ENCODE assay signal across 9 mouse cellular contexts in genomic region chr15:82231591-82232378, GRCm38 (mm10). TPM values are rescaled to one million over a fixed set of nuclear protein-coding genes. Genes with fewer than 3 reads are reported as not detected.
A peak's percentile ranks its signal among the peaks of the same experiment; 100 is the strongest.
DNase-seq lines count a peak whose midpoint lies in the region.
"Had no signal": no experiment of that assay in that cellular context is flagged by ENCODE, and none has a peak within 500 bp of the region (broad histone marks: within the 10 kb centered on the region; RNA-seq: fewer than 3 reads in every experiment).

No protein-coding gene starts in this region.

- intact Hi-C loops in heart, postnatal 14 days (cut with DNase I), result no loop called here

- DNase-seq in heart, postnatal 14 days, result peak; percentile 41 to 52
- DNase-seq in heart, adult 9 months (ENCODE audit: low spot score in 2 of 2), result no peak
- peak; percentile 44 for DNase-seq in right cerebral cortex, postnatal 25 days
- no peak for DNase-seq in right cerebral cortex, adult 2 months (ENCODE audit: low spot score in 2 of 2)
- DNase-seq in cerebellum, postnatal 36 days, result peak; percentile 88 to 91
- DNase-seq in lung, postnatal 36 days, result no peak
- DNase-seq in kidney, adult 18-20 months, result no peak
- DNase-seq in lung, adult 18-20 months, result no peak

RNA-seq across cellular contexts. Expression of gene Tnfrsf13c, which starts 7.6 kb away (rescaled TPM):
- total RNA-seq in heart, postnatal 14 days (2021), result under 1 TPM; 0.24 TPM
- total RNA-seq: gastrocnemius, postnatal 36 days had no signal

RNA-seq across cellular contexts. Expression of gene Cenpm, which starts 12.8 kb away (rescaled TPM):
- 1 to 10 TPM; 1.9 to 3.2 TPM for total RNA-seq in heart, postnatal 14 days (2021)

RNA-seq across cellular contexts. Expression of gene Shisa8, which starts 19.2 kb away (rescaled TPM):
- under 1 TPM; 0.14 to 0.34 TPM for total RNA-seq in heart, postnatal 14 days (2021)
- total RNA-seq: gastrocnemius, postnatal 36 days had no signal

RNA-seq across cellular contexts. Expression of gene 1500009C09Rik, which starts 20.4 kb away (rescaled TPM):
- total RNA-seq in heart, postnatal 14 days (2021), result not detected
- total RNA-seq: gastrocnemius, postnatal 36 days had no signal

RNA-seq across cellular contexts. Expression of gene Sept3, which starts 42.9 kb away (rescaled TPM):
- total RNA-seq in heart, postnatal 14 days (2021), result under 1 TPM; 0.17 to 0.24 TPM

Comparison
In these comparisons a context has a peak if more than half of its experiments do, and no peak if none do; other contexts are left out.
1. DNase-seq: peak in heart, postnatal 14 days (2 of 2), right cerebral cortex, postnatal 25 days (single experiment) and cerebellum, postnatal 36 days (2 of 2); none in heart, adult 9 months (0 of 2), right cerebral cortex, adult 2 months (0 of 2), lung, postnatal 36 days (single experiment), kidney, adult 18-20 months (single experiment) and lung, adult 18-20 months (0 of 2).